In the genomic region with DNA sequence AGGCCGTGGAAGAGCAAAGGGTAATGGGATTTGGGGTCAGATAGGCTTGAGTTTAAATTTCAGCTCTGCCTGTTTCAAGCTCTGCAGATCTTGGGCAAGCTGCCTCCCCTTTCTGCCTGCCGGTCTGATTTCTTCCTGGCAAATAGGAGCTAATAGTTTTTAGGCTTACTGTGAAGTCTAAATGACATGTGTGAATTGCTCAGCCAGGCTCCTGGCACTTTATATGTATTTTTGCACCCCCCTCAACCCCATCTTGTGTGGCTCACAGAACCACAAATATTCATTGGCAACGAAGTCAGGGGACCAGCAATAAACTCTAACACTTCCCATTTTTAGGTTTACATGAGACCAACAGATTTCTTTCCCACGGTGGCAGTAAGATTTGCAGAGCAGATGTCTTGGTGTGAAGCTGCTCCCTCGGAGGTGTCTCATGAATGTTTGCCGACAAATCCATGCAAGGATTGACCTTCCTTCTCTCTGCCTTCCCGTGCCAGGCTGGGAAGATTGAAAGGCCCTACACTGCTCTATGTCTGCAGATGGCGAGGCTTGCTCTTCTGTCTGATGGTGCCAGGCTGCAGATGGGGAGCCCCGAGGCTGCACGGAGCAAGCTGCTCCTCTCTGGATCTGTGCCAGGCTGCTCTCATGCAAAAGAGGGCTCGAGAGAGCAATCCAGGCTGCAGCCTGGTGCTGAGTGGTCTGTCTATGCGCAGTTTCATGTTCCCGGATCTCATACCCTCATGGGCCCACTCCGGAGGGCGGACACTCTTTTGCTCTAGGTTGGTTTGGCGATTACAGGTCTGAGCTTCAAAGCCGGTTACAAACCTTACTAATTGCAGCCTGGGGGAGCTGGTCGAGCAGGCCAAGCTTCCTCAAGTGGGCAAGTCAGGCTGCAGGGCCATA, we compare ENCODE assay signal across 7 mouse cellular contexts. TPM values are rescaled to one million over a fixed set of nuclear protein-coding genes. Genes with fewer than 3 reads are reported as not detected.
A peak's percentile ranks its signal among the peaks of the same experiment; 100 is the strongest.
DNase-seq lines count a peak whose midpoint lies in the region; ATAC-seq and TF ChIP-seq lines count a peak whose summit lies in the region.

No protein-coding gene starts in this region.

- 0 out of 2 replicates have a peak overlapping the region, but pooled peaks have one; percentile 20 for H3K27ac ChIP-seq in embryonic facial prominence, embryonic 12.5 days
- peak overlapping the region; percentile 89 for H3K27ac ChIP-seq in hindbrain, embryonic 13.5 days
- H3K27ac ChIP-seq in left cerebral cortex, adult 2 months, result no peak overlapping the region
- no peak overlapping the region; the same call in 1 of the 2 replicates for H3K27ac ChIP-seq in stomach, embryonic 16.5 days (ENCODE audit: low read length)

- peaks cover 19% of the 10 kb centered on the region for H3K4me1 ChIP-seq in embryonic facial prominence, embryonic 12.5 days
- H3K4me1 ChIP-seq in hindbrain, embryonic 13.5 days (replicated peaks), result peaks cover 43% of the 10 kb centered on the region
- H3K4me1 ChIP-seq in stomach, embryonic 16.5 days (ENCODE audit: control insufficient read depth, insufficient read depth, low read length), result peaks cover 12% of the 10 kb centered on the region

- intact Hi-C loops in left cerebral cortex, adult 2 months (cut with DNase I), result no loop called here

- H3K9me3 ChIP-seq in embryonic facial prominence, embryonic 12.5 days, result no peaks in the 10 kb centered on the region
- H3K9me3 ChIP-seq in hindbrain, embryonic 13.5 days, result no peaks in the 10 kb centered on the region
- H3K9me3 ChIP-seq in stomach, embryonic 16.5 days (replicated peaks; ENCODE audit: control insufficient read depth, low read length), result no peaks in the 10 kb centered on the region

- H3K36me3 ChIP-seq in embryonic facial prominence, embryonic 12.5 days, result no peaks in the 10 kb centered on the region
- no peaks in the 10 kb centered on the region for H3K36me3 ChIP-seq in hindbrain, embryonic 13.5 days
- H3K36me3 ChIP-seq in stomach, embryonic 16.5 days (ENCODE audit: control insufficient read depth, insufficient read depth, low read length), result no peaks in the 10 kb centered on the region

- 27% methylated on average over 18 of the region's 18 CpGs for WGBS in embryonic facial prominence, embryonic 12.5 days
- 17% methylated on average over 18 of the region's 18 CpGs for WGBS in hindbrain, embryonic 13.5 days
- WGBS in stomach, embryonic 16.5 days, result 24% methylated on average over 18 of the region's 18 CpGs

- peak overlapping the region; percentile 82 for H3K4me2 ChIP-seq in embryonic facial prominence, embryonic 12.5 days (replicated peaks)
- peak overlapping the region; percentile 95 for H3K4me2 ChIP-seq in hindbrain, embryonic 13.5 days
- H3K4me2 ChIP-seq in stomach, embryonic 16.5 days (ENCODE audit: low read depth, low read length), result peak overlapping the region; percentile 54

- no peak for TF ChIP-seq CTCF in left cerebral cortex, adult 2 months (IDR thresholded peaks at IDR 0.05)

- H3K9ac ChIP-seq in embryonic facial prominence, embryonic 12.5 days, result peak overlapping the region; percentile 30; the same call in 1 of the 2 replicates
- H3K9ac ChIP-seq in hindbrain, embryonic 13.5 days, result peak overlapping the region; percentile 75
- H3K9ac ChIP-seq in stomach, embryonic 16.5 days (ENCODE audit: low read length), result peak overlapping the region; percentile 66

- peak overlapping the region; percentile 44 for H3K4me3 ChIP-seq in embryonic facial prominence, embryonic 12.5 days
- peak overlapping the region; percentile 54 for H3K4me3 ChIP-seq in hindbrain, embryonic 13.5 days
- peak overlapping the region; percentile 36 for H3K4me3 ChIP-seq in left cerebral cortex, adult 2 months
- H3K4me3 ChIP-seq in stomach, embryonic 16.5 days (replicated peaks; ENCODE audit: low read length), result peak overlapping the region; percentile 51

- peak; percentile 6 for ATAC-seq in CD4-positive, CD25-positive, alpha-beta regulatory T cell, adult 4 months
- peak; percentile 67; the same call in 1 of the 2 replicates for ATAC-seq in embryonic facial prominence, embryonic 12.5 days (ENCODE audit: insufficient number of reproducible peaks, insufficient read depth, low FRiP score, low TSS enrichment)
- ATAC-seq in hindbrain, embryonic 13.5 days (ENCODE audit: low FRiP score), result peak; percentile 89
- peak; percentile 16; the same call in 1 of the 2 replicates for ATAC-seq in stomach, embryonic 16.5 days (ENCODE audit: insufficient read depth, low FRiP score)

- DNase-seq in MN1 (ENCODE audit: low spot score), result peak; percentile 62
- peak; percentile 33 to 38 for DNase-seq in left cerebral cortex, adult 2 months (ENCODE audit: extremely low spot score in 1 of 2, low spot score in 2 of 2)
- DNase-seq in mesoderm, embryonic 11.5 days (ENCODE audit: low read depth, low spot score), result peak; percentile 35

- H3K27me3 ChIP-seq in embryonic facial prominence, embryonic 12.5 days, result peaks cover 40% of the 10 kb centered on the region
- H3K27me3 ChIP-seq in hindbrain, embryonic 13.5 days, result 0 out of 2 replicates have a peak, but pooled peaks cover 9% of the 10 kb centered on the region
- no peaks in the 10 kb centered on the region for H3K27me3 ChIP-seq in stomach, embryonic 16.5 days (ENCODE audit: control insufficient read depth, insufficient read depth, low read length)

RNA-seq across cellular contexts. Expression of a gene that starts 23.0 kb away (rescaled TPM):
- polyA plus RNA-seq in CD4-positive, CD25-positive, alpha-beta regulatory T cell, adult 4 months (2017; shearing (Covaris generic)), result 10 to 100 TPM; 50.0 to 66.9 TPM
- 45.0 and 45.2 TPM in 2 replicates for polyA plus RNA-seq in embryonic facial prominence, embryonic 12.5 days (2016; fragmentation: Nextera tagmentation; extraction: Ambion mirVana)
- 65.3 and 71.0 TPM in 2 replicates for polyA plus RNA-seq in hindbrain, embryonic 13.5 days (2015; fragmentation: Nextera tagmentation; extraction: Ambion mirVana)
- total RNA-seq in left cerebral cortex, adult 2 months (2021), result 10 to 100 TPM; 25.8 to 27.3 TPM
- 51.4 and 55.2 TPM in 2 replicates for polyA plus RNA-seq in stomach, embryonic 16.5 days (2015; fragmentation: Nextera tagmentation; extraction: Ambion mirVana)

RNA-seq across cellular contexts. Expression of a gene that starts 57.4 kb away (rescaled TPM):
- not detected for polyA plus RNA-seq in CD4-positive, CD25-positive, alpha-beta regulatory T cell, adult 4 months (2017; shearing (Covaris generic))
- polyA plus RNA-seq in embryonic facial prominence, embryonic 12.5 days (2016; fragmentation: Nextera tagmentation; extraction: Ambion mirVana), result 0.45 and 0.99 TPM in 2 replicates
- 0.55 and 0.82 TPM in 2 replicates for polyA plus RNA-seq in hindbrain, embryonic 13.5 days (2015; fragmentation: Nextera tagmentation; extraction: Ambion mirVana)
- total RNA-seq in left cerebral cortex, adult 2 months (2021), result under 1 TPM; 0.19 to 0.63 TPM
- 0.31 TPM in 1 of 2 replicates, not detected in the other for polyA plus RNA-seq in stomach, embryonic 16.5 days (2015; fragmentation: Nextera tagmentation; extraction: Ambion mirVana)

RNA-seq across cellular contexts. Expression of a gene that starts 57.7 kb away (rescaled TPM):
- polyA plus RNA-seq in CD4-positive, CD25-positive, alpha-beta regulatory T cell, adult 4 months (2017; shearing (Covaris generic)), result 10 to 100 TPM; 27.5 to 27.7 TPM
- polyA plus RNA-seq in embryonic facial prominence, embryonic 12.5 days (2016; fragmentation: Nextera tagmentation; extraction: Ambion mirVana), result 89.1 and 92.8 TPM in 2 replicates
- polyA plus RNA-seq in hindbrain, embryonic 13.5 days (2015; fragmentation: Nextera tagmentation; extraction: Ambion mirVana), result 68.2 and 70.3 TPM in 2 replicates
- 10 to 100 TPM; 20.4 to 21.5 TPM for total RNA-seq in left cerebral cortex, adult 2 months (2021)
- 76.0 and 77.8 TPM in 2 replicates for polyA plus RNA-seq in stomach, embryonic 16.5 days (2015; fragmentation: Nextera tagmentation; extraction: Ambion mirVana)

Comparison
In these comparisons a context has a peak if more than half of its experiments do, and no peak if none do; other contexts are left out.
1. ATAC-seq: peak in every context shown above with its lines; median percentile 89 in hindbrain, embryonic 13.5 days; 67 in embryonic facial prominence, embryonic 12.5 days; 16 in stomach, embryonic 16.5 days; 6 in CD4-positive, CD25-positive, alpha-beta regulatory T cell, adult 4 months.
2. H3K27ac ChIP-seq: peak in embryonic facial prominence, embryonic 12.5 days (single experiment) and hindbrain, embryonic 13.5 days (single experiment); none in left cerebral cortex, adult 2 months (single experiment) and stomach, embryonic 16.5 days (single experiment).
3. Peak in every context shown above with its lines, with median percentiles within 50 percentile points of each other: DNase-seq, H3K4me2 ChIP-seq, H3K4me3 ChIP-seq and H3K9ac ChIP-seq.